Mouse (Mus musculus): ENCODE results near the gene Msi1.

The Msi1 gene

DNA sequence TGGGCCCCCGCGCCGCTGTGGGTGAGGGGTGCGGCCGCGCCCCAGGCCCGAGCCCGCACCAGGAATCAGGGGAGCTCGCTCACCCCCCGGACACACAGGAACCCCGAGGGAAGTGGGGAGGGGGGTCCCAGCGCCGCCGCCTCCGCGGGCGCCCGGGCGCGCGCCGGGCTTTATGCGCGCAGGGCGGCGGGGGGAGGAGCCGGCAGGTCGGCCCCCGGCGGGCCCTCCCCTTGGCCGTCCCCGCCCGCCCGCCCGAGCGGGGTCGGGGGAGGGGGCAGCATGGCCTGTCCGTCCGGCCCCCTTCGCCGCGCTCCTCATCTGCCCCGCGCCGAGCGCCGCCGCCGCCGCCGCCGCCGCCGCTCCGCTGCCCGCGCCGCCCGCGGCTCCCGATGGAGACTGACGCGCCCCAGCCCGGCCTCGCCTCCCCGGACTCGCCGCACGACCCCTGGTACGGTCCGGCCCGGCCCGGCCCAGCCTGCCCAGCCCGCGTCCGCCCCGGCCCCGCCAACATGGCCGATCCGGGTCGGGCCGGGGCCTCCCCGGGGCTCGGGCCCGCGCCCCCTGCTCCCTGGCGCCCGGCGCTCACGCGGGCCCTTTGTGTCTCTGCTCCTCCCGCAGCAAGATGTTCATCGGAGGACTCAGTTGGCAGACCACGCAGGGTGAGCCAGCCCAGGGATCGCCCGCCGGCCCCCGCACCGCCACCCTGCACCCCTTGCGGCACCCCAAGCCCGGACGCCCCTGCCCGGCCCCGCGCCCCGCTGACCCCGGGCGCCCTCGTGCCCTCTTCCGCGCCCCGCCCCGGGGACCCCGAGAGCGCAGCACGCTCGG, at the start of gene Msi1:
Msi1 (plus strand) TSS at position 241 of the 828 bp plus-strand sequence.
- in situ Hi-C loops (cut with MboI; ENCODE audit: unreplicated experiment in 2 of 2), result loop anchor here in 1 of 2 experiments (25.0 kb wide), 1 partner anchor 142 kb away; the partner anchor contains the start of gene Coq5

DNA sequence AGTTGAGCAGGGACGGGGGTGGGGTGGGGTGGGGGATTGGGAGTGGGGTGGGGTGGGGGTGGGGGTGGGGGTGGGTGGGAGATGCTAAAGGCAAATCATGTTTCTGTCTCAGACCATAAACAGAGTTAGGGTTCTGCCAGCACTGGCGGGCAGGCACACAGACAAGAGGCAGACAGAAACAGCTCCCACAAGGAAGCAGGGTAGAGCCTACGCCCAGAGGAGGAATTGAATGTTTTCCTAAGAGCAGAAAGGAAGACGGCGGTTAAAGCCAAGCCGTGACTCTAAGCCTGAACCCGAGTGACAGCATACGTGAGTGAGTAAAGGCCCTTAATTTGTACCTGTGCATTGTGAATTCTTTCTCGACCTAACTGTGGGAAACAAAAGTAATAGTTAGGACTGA, 37.5 kb upstream of the Msi1 start:
- in situ Hi-C loops (cut with MboI; ENCODE audit: unreplicated experiment in 2 of 2), result no loop called here

DNA sequence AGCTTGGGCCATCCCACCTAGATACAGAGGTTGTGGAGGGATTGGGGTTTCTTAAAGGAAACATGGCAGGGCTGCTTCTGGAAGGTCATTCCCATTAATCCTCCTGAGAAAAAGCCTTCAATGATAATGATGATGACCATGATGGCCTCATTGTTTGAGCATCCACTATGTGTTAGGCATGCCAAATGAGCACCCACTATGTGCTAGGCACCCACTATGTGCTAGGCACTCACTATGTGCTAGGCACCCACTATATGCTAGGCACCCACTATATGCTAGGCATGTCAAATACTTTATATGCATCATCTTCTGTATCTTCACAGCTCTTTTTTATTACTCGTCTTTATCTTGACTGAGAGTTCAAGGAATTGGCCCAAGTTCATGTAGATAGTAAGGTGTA, 36.4 kb upstream of the Msi1 start:
- in situ Hi-C loops (cut with MboI; ENCODE audit: unreplicated experiment in 2 of 2), result no loop called here

DNA sequence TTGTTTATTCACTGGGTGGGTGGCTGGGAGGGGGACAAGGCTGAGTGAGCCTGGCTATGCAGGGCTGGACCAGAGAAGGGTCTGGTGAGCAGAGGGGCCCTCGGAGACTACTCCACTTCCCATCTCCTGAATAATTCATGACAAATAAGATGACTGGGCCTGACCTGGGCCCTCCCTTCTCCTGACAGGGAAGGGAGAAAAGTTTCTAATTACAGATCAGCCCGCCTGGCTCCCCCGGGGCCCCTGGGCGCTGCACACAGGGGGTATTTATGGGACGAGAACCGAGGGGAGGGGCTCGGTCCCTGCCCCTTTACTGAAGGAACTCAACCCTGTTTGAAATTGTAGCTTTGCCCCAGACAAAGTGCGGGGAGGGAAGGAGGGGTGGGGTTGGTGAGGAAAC, 35.2 kb upstream of the Msi1 start:
- in situ Hi-C loops (cut with MboI; ENCODE audit: unreplicated experiment in 2 of 2), result no loop called here

DNA sequence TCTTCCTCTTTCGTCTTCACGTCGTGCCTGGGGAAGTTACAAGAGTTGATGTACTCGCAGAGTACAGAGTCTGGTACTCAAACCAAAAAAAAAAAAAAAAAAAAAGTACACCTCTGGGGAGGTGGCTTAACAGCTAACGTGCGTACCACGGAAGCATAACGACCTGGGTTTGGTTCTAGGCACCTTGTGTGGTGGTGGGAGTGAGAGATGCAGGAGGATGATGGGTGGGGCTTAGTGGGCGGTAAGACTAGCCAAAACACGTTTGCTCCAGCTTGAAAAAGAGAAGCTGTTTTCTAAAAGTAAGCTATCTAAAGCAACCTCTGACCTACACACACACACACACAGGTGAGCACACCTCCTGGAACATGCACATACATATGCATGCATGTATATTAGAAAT, 34.6 kb upstream of the Msi1 start:
- in situ Hi-C loops (cut with MboI; ENCODE audit: unreplicated experiment in 2 of 2), result no loop called here

DNA sequence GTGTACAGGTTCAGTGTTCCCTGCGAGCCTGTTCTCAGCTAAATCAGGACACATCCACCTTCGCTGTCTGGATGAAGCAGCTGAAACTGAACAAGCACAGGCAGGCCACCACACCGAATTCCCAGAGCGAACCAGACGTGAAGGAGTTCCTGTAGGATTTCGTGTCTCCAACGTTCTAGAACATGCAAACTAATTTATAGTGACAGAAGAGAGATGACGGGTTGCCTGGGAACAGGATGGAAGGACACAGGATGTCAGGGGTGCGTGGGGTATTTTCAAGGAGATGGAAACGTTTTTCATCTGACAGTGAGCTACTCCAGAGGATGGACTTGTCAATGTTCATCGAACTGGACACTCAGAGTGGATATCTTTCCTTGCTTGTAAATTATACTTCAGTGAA, 32.7 kb upstream of the Msi1 start:
- in situ Hi-C loops (cut with MboI; ENCODE audit: unreplicated experiment in 2 of 2), result no loop called here

DNA sequence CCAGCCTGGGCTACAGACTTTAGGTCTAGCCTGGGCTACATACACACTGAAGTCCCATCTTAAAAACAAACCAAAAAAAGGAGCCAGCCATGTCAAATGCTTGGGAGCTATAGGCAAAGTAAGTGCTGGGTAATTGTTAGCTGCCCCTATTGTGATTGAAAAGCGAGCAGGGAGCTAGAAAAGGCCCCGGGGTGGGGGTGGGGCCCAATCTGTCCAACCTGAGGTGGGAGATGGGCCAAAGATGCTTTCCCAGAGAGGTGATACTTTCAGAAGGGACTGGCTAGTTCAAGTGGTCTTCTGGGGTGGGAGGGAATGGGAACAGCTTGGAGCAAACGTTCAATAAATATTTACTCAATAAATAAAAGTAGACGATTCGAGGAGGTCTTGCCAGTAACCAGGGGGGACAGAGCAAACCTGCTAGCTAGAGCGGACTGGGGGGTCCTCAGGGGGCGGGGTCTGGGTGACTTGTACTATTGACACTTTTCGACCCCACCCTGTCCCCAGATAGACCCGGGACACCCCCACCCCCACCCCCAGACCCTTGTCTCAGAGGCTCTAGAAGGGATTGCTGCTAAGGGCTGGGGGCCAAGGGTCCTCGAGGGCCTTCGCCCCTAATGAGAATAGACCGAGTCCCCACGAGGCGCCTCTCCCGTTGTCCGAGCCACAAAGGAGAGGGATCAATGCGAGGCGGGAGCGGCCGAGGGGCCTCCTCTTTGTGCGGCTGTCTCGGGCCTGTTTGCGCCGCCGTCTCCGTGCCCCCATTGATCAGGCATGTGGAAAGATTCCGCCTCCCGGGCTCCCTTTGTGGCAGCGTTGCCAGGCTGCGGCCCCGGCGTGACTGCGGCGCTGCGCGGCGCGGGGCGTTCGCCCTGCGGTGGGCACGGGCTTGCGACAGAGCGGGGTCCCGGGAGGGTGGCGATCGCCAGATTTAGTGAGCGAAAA, 31.3 kb upstream of the Msi1 start:
- in situ Hi-C loops (cut with MboI; ENCODE audit: unreplicated experiment in 2 of 2), result no loop called here

DNA sequence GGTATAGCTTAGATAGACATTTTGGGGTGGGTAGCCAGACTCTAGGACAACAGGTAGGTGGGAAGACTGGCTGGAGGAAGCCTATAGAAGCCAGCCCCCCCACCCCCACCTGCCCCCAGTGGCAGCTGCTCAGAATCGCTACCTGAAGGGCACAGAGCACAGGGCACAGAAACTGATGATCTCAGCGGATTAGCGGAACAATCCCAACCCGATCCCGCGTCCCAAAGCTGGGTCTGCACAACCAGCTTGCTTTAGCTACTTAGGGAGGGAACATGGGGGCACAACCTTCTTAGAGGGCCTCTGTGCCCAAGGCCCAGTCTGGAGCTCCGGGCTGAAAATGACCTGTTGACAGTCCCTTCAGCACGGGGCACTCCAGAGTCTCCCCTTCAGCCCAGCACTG, 27.3 kb upstream of the Msi1 start:
- in situ Hi-C loops (cut with MboI; ENCODE audit: unreplicated experiment in 2 of 2), result no loop called here

DNA sequence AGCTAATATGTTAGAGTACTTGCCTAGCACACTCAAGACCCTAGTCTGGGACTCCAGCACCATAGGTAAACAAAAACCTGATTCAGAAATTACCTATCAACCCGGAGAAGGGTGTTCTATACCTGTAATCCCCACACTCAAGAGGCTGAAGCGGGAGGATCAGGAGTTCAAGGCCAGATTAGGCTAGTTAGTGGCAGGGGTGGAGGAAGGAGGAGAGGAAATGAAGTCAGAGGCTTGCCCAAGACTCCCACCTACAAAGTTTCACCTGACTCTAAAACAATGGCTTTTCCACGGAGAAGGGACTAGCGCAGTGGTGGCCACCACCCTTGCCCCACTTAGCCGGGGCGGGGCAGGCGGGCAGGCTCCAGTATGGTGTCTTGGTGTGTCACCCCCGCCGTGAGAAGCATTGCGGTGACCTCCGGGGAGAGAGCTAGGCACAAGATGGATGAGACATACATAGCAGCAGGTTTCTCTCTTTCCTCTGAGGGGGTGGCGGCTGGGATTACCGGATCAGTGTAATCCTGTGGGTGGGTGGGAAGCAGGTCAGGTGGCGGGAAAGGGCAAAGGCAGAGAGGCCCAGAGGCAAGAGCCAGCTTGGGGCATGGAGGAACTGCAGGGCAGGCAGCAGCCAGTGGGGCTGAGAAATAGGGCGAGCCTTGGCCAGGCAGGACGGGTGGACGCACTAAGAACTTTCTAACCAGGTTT, 25.8 kb upstream of the Msi1 start:
- in situ Hi-C loops (cut with MboI; ENCODE audit: unreplicated experiment in 2 of 2), result no loop called here

DNA sequence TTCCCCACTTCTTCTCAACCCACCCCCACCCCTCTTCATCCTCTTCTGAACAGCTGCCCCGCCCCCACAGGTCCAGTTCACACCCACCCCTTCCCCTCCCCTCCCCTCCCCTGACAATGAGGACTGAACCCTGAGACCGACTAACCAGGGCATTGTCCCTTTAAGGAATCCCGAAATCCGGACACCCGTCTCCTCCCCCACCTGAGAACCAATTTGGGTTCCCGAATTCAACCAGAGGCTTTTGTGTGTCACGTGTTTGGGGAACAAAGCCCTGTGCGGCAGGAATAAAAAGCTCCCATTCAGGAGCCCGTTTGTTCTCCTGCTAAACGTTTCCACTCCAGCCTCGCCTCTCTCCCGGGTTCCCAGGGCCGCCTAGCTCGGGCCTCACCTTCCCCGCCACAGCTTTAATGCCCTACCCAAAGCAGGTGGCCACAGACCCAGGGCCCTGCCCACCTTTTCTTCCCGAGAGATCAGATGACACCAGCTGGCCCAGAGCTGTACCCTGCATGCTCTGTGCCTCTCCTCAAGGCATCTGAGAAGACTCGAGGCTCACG, 25.1 kb upstream of the Msi1 start:
- in situ Hi-C loops (cut with MboI; ENCODE audit: unreplicated experiment in 2 of 2), result no loop called here

DNA sequence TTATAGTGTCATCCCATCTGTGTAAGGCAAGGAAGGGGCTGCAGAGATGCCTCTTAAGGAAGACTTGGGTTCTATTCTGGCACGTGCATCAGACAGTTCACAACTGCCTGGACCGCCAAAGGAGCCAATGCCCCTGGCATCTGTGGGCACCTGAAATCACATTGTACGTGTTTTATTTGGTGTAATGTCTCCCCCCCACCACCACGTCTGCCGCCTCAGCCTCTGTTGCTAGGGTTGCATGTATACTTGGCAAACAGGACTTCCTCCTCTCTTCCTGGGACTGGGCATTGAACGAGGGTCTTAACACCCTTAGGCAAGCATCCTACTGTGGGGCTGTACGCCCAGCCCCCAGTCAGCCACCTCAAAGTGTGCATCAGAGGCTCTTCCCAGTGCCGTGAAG, 24.2 kb upstream of the Msi1 start:
- in situ Hi-C loops (cut with MboI; ENCODE audit: unreplicated experiment in 2 of 2), result no loop called here

DNA sequence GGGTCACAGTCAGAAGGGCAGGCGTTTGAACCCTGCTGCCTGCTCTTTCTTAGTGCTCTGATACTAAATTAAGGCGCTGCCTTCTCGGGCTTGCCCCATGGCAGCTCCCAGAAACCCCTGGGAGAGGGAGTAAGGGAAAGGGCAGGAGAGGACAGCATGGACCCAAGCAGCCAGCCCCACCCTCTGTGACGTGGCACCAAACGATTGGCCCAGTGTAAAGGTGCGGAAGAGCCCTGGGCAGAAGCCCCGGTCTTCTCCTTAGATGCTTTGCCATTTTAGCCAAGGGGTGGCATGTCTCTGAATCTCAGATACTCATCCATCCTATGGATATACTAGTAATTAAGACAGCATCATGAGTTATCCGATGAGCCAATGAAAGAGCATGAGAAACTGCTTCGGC, 21.3 kb upstream of the Msi1 start:
- in situ Hi-C loops (cut with MboI; ENCODE audit: unreplicated experiment in 2 of 2), result no loop called here

DNA sequence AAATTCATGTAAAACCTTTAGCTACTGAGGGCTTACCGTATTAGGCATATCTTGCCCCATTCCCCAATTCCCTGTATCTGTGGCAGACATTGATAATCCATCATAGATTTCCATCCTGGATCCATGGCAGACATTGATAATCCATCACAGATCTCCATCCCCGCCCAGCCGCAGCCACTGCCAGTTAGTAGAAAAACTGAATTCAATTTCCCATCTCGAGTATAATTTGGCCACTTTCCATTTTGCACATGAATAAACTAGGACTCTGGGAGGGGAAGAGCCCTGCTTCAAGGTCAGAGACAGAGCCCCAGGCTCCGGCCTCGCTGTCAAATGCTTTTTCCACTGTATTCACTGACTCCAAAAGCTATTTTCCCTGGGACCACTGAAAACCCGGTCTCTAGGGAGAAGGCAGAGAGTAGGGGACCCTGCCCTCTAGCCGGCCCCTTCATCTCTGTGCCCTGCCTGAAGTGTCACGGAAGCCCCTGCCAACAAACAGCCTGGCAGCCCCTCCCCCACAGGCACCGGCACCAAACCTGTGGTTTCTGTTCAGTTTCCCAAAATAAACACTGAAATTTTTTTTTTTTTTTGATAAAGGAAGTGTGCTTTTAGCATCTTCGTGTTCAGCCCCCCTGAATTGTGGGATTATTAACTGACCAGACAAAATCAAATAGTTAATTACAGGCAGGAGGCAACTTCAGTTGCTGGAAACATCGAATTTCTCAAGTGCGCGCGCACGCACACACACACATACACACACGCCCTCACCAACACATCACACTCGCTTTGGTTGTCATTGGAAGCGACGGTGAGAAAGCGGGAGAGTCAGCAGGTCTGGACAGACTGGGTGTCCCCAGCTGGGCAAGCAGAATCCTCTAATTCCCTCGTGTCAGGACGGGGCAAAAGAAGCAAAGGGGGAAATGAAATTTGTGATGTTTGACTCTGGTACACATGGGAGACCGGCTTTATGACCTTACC, 14.0 kb upstream of the Msi1 start:
- in situ Hi-C loops (cut with MboI; ENCODE audit: unreplicated experiment in 2 of 2), result no loop called here

DNA sequence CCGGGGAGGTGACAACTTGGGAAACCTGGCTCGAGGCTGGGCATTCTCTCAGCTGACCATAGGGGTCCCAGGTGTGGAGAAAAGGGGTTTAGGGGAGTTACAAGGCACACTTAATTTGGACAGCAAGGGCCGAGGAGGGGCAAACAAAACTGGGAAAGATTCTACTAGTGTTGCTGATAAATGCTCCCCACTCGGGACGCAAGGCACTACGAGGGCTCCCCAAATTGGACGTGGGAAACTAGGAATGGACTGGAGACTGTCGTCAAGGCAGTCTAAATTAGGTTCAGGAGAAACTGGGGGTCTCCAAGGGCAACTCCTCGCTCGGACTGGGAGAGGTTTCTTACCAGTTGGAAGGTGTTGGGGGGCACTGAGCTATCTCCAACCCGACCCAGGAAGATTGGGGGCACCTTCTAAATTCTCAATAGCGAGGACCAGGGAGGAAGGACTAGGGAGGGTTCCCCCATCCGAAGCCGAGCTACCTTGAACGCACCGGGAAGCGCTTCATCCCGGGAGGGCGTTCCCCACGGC, 504 bp upstream of the Msi1 start:
- in situ Hi-C loops (cut with MboI; ENCODE audit: unreplicated experiment in 2 of 2), result loop anchor here in 1 of 2 experiments (25.0 kb wide), 1 partner anchor 142 kb away; the partner anchor contains the start of gene Coq5

DNA sequence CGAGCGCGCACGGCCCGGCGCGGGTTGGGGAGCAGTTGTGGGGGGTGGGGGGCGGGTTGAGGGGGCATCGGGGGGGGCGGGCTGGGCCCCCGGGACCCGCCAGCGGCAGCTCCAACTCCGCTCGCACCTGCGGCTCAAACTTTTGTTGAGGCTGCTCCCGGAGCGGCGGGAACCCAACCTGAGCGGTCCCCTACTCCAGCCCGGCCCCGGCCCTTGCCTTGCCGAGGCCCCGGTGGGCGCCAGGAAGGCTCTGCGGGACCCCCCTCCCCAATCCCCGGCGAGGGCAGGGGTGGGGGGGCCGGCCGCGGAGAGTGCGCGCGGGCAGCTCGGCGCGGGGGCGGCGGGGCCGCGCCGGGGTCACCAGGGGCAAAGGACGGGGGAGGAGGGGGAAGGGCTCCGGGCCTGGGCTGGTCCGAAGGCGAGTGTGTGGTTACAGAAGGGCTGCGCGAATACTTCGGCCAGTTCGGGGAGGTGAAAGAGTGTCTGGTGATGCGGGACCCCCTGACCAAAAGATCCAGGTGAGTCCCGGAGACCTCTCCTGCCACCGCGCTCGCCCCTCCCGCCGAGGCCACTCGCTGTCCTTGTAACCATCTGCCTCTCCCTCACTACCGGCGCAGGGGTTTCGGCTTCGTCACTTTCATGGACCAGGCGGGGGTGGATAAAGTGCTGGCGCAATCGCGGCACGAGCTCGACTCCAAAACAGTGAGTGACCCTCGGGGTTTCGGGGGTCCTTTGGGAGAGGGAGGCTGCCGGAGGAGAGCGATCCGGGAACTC, 975 bp downstream of the Msi1 start:
- in situ Hi-C loops (cut with MboI; ENCODE audit: unreplicated experiment in 2 of 2), result loop anchor here in 1 of 2 experiments (25.0 kb wide), 1 partner anchor 143 kb away; the partner anchor contains the start of gene Coq5

DNA sequence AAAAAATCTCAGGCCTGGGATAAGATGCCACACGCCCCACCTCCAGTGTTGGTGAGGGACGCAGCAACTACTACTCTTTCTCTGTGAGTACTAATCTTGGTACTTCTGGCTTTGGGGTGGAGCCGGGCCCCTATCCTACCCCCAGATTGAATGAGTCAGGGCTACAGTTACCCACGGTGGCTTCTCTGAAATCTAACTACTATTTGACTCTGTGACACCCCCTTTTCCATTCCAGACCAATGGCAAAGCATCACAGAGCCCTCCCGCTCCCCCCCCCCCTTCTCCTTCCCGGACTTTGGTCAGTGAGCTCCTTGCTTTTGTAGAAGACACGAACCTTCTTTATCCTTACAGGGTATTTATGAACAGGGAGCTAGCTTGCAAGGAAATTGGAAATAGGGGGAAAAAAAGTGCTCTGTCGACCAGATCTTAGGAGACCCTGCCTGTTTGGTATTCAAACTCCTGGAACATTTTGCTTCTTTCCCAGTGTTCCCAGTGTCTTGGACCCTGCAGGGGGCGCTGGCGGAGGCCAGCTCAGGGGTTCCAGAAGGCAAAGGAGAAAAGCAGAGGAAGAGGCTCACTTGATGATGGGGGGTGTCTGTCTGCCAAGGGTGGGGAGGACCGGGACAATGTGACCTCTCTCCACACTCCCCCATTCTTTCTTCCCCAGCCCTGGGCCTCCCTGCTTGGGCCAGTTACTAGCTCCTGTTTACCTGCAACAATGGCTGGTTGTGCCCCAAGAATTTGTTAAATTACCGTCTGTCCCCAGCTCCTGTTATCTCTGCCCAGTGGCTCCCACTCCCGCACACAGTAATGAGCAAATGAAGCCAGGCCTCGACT, 1.9 kb downstream of the Msi1 start:
- in situ Hi-C loops (cut with MboI; ENCODE audit: unreplicated experiment in 2 of 2), result loop anchor here in 1 of 2 experiments (25.0 kb wide), 1 partner anchor 144 kb away; the partner anchor contains the start of gene Coq5

DNA sequence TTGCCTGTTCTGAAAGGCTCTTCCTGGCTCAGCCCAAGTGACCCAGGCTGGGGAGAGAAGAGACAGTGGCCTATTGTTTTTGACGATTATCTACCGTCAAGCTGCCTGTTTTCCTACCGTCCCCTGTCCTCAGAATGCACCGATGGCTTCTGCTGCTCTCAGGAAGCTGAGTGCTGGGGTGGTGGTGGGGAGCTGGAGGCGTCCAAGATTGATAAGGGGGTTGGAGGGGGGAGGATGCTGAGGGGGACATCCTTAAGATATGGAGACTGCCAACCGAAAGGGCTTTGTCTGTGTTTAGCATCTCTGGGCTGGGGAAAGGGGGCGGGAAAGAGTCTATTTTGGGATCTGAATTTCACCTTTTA, 2.5 kb downstream of the Msi1 start:
- in situ Hi-C loops (cut with MboI; ENCODE audit: unreplicated experiment in 2 of 2), result loop anchor here in 1 of 2 experiments (25.0 kb wide), 1 partner anchor 145 kb away; the partner anchor contains the start of gene Coq5
